In genomic region chr12:110499225-110499992, GRCm38 (mm10) we compare ENCODE assay signal across 8 mouse cellular contexts. TPM values are rescaled to one million over a fixed set of nuclear protein-coding genes. Genes with fewer than 3 reads are reported as not detected.
DNase-seq lines count a peak whose midpoint lies in the region; ATAC-seq and TF ChIP-seq lines count a peak whose summit lies in the region.

No protein-coding gene starts in this region.

- peak overlapping the region; percentile 34 for H3K4me2 ChIP-seq in heart, embryonic 15.5 days
- H3K4me2 ChIP-seq in forebrain, embryonic 14.5 days (ENCODE audit: low read length) = no peak overlapping the region
- H3K4me2 ChIP-seq in midbrain, postnatal 0 days (ENCODE audit: low read depth, low read length, poor library complexity, severe bottlenecking) = no peak overlapping the region

- no peak for TF ChIP-seq CTCF in G1E (IDR thresholded peaks at IDR 0.05; ENCODE audit: low read depth, low read length)
- no peak for TF ChIP-seq CTCF in midbrain, postnatal 0 days (IDR thresholded peaks at IDR 0.05)

- no peaks in the 10 kb centered on the region for H3K9me3 ChIP-seq in G1E (replicated peaks)
- H3K9me3 ChIP-seq in heart, embryonic 15.5 days (replicated peaks) = no peaks in the 10 kb centered on the region
- no peaks in the 10 kb centered on the region for H3K9me3 ChIP-seq in forebrain, embryonic 14.5 days (replicated peaks; ENCODE audit: control insufficient read depth, low read length)
- H3K9me3 ChIP-seq in midbrain, postnatal 0 days (ENCODE audit: low read length) = no peaks in the 10 kb centered on the region

- no peaks in the 10 kb centered on the region for H3K27me3 ChIP-seq in G1E (ENCODE audit: insufficient read depth, low read length)
- no peaks in the 10 kb centered on the region for H3K27me3 ChIP-seq in heart, embryonic 15.5 days
- H3K27me3 ChIP-seq in forebrain, embryonic 14.5 days (replicated peaks; ENCODE audit: control insufficient read depth, insufficient read depth, low read length) = no peaks in the 10 kb centered on the region
- no peaks in the 10 kb centered on the region for H3K27me3 ChIP-seq in midbrain, postnatal 0 days (ENCODE audit: insufficient read depth, low read length)

- DNase-seq in 416B (ENCODE audit: low read depth) (peak; percentile 93), G1E (ENCODE audit: low spot score) (no peak)
- peak; percentile 57 for DNase-seq in large intestine, adult 2 months (ENCODE audit: low read depth, low spot score)
- no peak for DNase-seq in urinary bladder, adult 2 months (ENCODE audit: low spot score)
- no peak for DNase-seq in forebrain, embryonic 14.5 days (ENCODE audit: low spot score)
- DNase-seq in midbrain, postnatal 0 days (ENCODE audit: low spot score) = no peak

- H3K4me3 ChIP-seq in G1E (ENCODE audit: low read depth, low read length) = no peak overlapping the region; the same call in 1 of the 2 replicates
- H3K4me3 ChIP-seq in heart, embryonic 15.5 days = no peak overlapping the region
- H3K4me3 ChIP-seq in forebrain, embryonic 14.5 days (ENCODE audit: low read depth, low read length) = no peak overlapping the region
- H3K4me3 ChIP-seq in midbrain, postnatal 0 days (ENCODE audit: low read depth, low read length) = no peak overlapping the region

- peaks cover 86% of the 10 kb centered on the region for H3K36me3 ChIP-seq in G1E (replicated peaks)
- H3K36me3 ChIP-seq in heart, embryonic 15.5 days = no peaks in the 10 kb centered on the region
- no peaks in the 10 kb centered on the region for H3K36me3 ChIP-seq in forebrain, embryonic 14.5 days (ENCODE audit: control insufficient read depth, insufficient read depth, low read length)
- no peaks in the 10 kb centered on the region for H3K36me3 ChIP-seq in midbrain, postnatal 0 days (ENCODE audit: insufficient read depth, low read length)

- H3K27ac ChIP-seq in heart, embryonic 15.5 days = peak overlapping the region; percentile 73
- no peak overlapping the region for H3K27ac ChIP-seq in forebrain, embryonic 14.5 days (ENCODE audit: low read depth, low read length)
- no peak overlapping the region for H3K27ac ChIP-seq in midbrain, postnatal 0 days (ENCODE audit: low read depth, low read length)

- H3K9ac ChIP-seq in heart, embryonic 15.5 days = no peak overlapping the region
- no peak overlapping the region for H3K9ac ChIP-seq in forebrain, embryonic 14.5 days (ENCODE audit: low read length)
- H3K9ac ChIP-seq in midbrain, postnatal 0 days (replicated peaks; ENCODE audit: low read length, poor library complexity, severe bottlenecking) = no peak overlapping the region

- peaks cover 66% of the 10 kb centered on the region for H3K4me1 ChIP-seq in G1E (ENCODE audit: insufficient read depth, low read depth, low read length)
- H3K4me1 ChIP-seq in heart, embryonic 15.5 days (replicated peaks) = peaks cover 81% of the 10 kb centered on the region
- peaks cover 4% of the 10 kb centered on the region; the same call in 1 of the 2 replicates for H3K4me1 ChIP-seq in forebrain, embryonic 14.5 days (ENCODE audit: control insufficient read depth, insufficient read depth, low read length)
- peaks cover 5% of the 10 kb centered on the region for H3K4me1 ChIP-seq in midbrain, postnatal 0 days (ENCODE audit: insufficient read depth, low read length)

- WGBS in heart, embryonic 15.5 days = 44% methylated on average over 14 of the region's 14 CpGs
- 28% methylated on average over 14 of the region's 14 CpGs for WGBS in large intestine, adult 2 months
- 69% methylated on average over 14 of the region's 14 CpGs for whole genome bisulfite sequencing in forebrain, embryonic 14.5 days
- WGBS in midbrain, postnatal 0 days = 70% methylated on average over 14 of the region's 14 CpGs

- ATAC-seq in G1E (ENCODE audit: extremely low read depth, insufficient number of reproducible peaks, low FRiP score, poor library complexity, severe bottlenecking) = peak; percentile 51
- peak; percentile 66 for ATAC-seq in heart, embryonic 15.5 days (replicated peaks; ENCODE audit: insufficient number of reproducible peaks, insufficient read depth, low FRiP score, low read depth)
- ATAC-seq in monocyte, adult 5-6 weeks (replicated peaks; ENCODE audit: insufficient number of reproducible peaks, low FRiP score, low TSS enrichment, poor library complexity, severe bottlenecking) = peak; percentile 55
- ATAC-seq in forebrain, embryonic 14.5 days = no peak
- ATAC-seq in midbrain, postnatal 0 days (ENCODE audit: low FRiP score) = no peak

RNA-seq across cellular contexts. Expression of gene Ppp2r5c, which starts 52.5 kb away (rescaled TPM):
- total RNA-seq in G1E (2014; fragmentation: Nextera tagmentation) = 174 and 192 TPM in 2 replicates
- total RNA-seq in G1E (2017) = 262 and 282 TPM in 2 replicates
- 24.6 and 30.6 TPM in 2 replicates for polyA plus RNA-seq in G1E (2012)
- 117 and 124 TPM in 2 replicates for polyA plus RNA-seq in heart, embryonic 15.5 days (2015; fragmentation: Nextera tagmentation; extraction: Ambion mirVana)
- 43.6 and 48.0 TPM in 2 replicates for polyA plus RNA-seq in large intestine, adult 2 months (2012; rRNA removed)
- 353 to 389 TPM (median 359 TPM) in 3 replicates for total RNA-seq in monocyte, adult 5-6 weeks (2017)
- 65.3 and 78.7 TPM in 2 replicates for polyA plus RNA-seq in urinary bladder, adult 2 months (2012; rRNA removed)
- 138 and 144 TPM in 2 replicates for polyA plus RNA-seq in forebrain, embryonic 14.5 days (2014; fragmentation: Nextera tagmentation; extraction: Ambion mirVana)
- total RNA-seq in midbrain, postnatal 0 days (2014; rRNA removed) = 173 and 183 TPM in 2 replicates
- 176 and 178 TPM in 2 replicates for polyA plus RNA-seq in midbrain, postnatal 0 days (2015; fragmentation: Nextera tagmentation; extraction: Ambion mirVana)

Comparison
In these comparisons a context has a peak if more than half of its experiments do, and no peak if none do; other contexts are left out.
1. DNase-seq: peak in 416B (single experiment) and large intestine, adult 2 months (single experiment); none in G1E (single experiment), urinary bladder, adult 2 months (single experiment), forebrain, embryonic 14.5 days (single experiment) and midbrain, postnatal 0 days (single experiment).
2. ATAC-seq: peak in G1E (single experiment), heart, embryonic 15.5 days (single experiment) and monocyte, adult 5-6 weeks (single experiment); none in forebrain, embryonic 14.5 days (single experiment) and midbrain, postnatal 0 days (single experiment).